Mouse (Mus musculus) embryonic facial prominence, embryonic 14.5 days (tissue): ENCODE data around the gene Mall. TPM values are rescaled to one million over a fixed set of nuclear protein-coding genes. Genes with fewer than 3 reads are reported as not detected.

Experiments
- ATAC-seq: fragments of 200-750 bp; cut with Nextera tagmentation; 2 replicates; pipeline ENCODE4 v1.8.0; 2017; ENCODE audit warnings: low read depth, moderate number of reproducible peaks, moderate TSS enrichment
- DNase-seq: peaks from one replicate; pipeline ENCODE4 v3.0.0-alpha.2; 2015; ENCODE audit warnings: low spot score
- H3K27ac ChIP-seq: fragments of 300-500 bp; sonication (generic); replicated peaks from 2 replicates; pipeline ENCODE4 v1.5.1; 2014; ENCODE audit warnings: low read depth, mild to moderate bottlenecking, low read length, moderate library complexity
- H3K27me3 ChIP-seq: fragments of 300-500 bp; sonication (generic); replicated peaks from 2 replicates; pipeline ENCODE4 v1.6.1; 2014; ENCODE audit warnings: low read length; ENCODE audit not compliant: control insufficient read depth, insufficient read depth
- H3K36me3 ChIP-seq: fragments of 300-500 bp; sonication (generic); 2 replicates; pipeline ENCODE4 v1.6.1; 2014; ENCODE audit warnings: low read length, mixed read lengths; ENCODE audit not compliant: control insufficient read depth, insufficient read depth
- H3K4me1 ChIP-seq: fragments of 300-500 bp; sonication (generic); 2 replicates; pipeline ENCODE4 v1.6.1; 2014; ENCODE audit warnings: antibody characterized with exemption, low read length; ENCODE audit not compliant: control insufficient read depth, insufficient read depth
- H3K4me2 ChIP-seq: fragments of 300-500 bp; sonication (generic); 2 replicates; pipeline ENCODE4 v1.6.1; 2014; ENCODE audit warnings: low read depth, mild to moderate bottlenecking, low read length, moderate library complexity, mixed read lengths
- H3K4me3 ChIP-seq: fragments of 300-500 bp; sonication (generic); 2 replicates; pipeline ENCODE4 v1.5.1; 2014; ENCODE audit warnings: low read depth, mild to moderate bottlenecking, low read length
- H3K9ac ChIP-seq: fragments of 300-500 bp; sonication (generic); 2 replicates; pipeline ENCODE4 v1.6.1; 2014; ENCODE audit warnings: low read depth, mild to moderate bottlenecking, low read length, moderate library complexity, mixed read lengths
- H3K9me3 ChIP-seq: fragments of 300-500 bp; sonication (generic); 2 replicates; pipeline ENCODE4 v1.6.1; 2016; ENCODE audit warnings: low read length; ENCODE audit not compliant: control insufficient read depth
- WGBS: fragments of 180-500 bp; shearing (Covaris S2); extraction: QIAGEN DNeasy Blood & Tissue Kit; methylation state at CpG from one replicate; pipeline ENCODE4 v1.1.7; 2014; 5-methylcytosine and 5-hydroxymethylcytosine counted together
- polyA plus RNA-seq: library from polyadenylated mRNA; unstranded; fragments of >200 nt; fragmentation: Nextera tagmentation; extraction: Ambion mirVana; gene quantifications from 2 replicates; pipeline ENCODE4 v1.2.1, GENCODE M21; 2014

Gene Mall
- polyA plus RNA-seq, 1 experiment from 2014 or later, result 17.8 TPM

DNA sequence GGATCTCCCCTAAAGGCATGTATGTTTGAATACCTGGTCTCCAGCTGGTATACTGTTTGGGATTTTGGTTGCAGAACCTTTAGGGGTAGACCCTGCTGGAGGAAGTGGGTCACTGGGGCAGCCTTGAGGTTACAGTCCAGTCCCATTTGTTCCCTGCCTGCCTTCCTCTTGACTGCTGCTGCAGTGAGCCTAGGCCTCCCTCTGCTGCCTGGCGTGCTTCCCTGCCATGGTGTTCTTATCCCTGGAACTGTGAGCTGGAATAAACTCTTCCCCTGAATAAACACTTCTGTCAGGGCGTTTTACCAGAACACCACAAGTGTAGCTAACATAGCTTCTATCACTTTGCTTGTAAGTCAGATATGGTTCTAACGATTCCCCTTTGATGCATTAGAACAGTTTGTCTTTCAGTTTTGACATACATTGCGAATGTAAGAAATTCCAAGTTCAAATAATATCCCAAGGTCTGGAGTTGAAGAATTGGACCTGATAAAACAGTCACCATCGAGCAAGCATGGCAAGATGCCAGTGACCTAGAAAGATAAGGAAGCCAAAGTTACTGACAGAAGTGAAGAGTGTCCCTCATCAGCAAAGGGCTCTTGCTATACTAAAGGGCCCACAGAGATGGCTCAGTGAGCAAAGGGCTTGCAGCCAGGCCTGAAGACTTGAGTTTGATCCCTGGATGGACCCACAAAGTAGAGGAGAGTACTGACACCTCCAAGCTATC lies 29.6 kb upstream of the Mall start:
- Histone ChIP-seq H3K27me3 (no peaks in the 10 kb centered on the region), H3K9ac (no peak overlapping the region), H3K4me2 (no peak overlapping the region), H3K4me3 (no peak overlapping the region), H3K27ac (no peak overlapping the region), H3K9me3 (no peaks in the 10 kb centered on the region), H3K4me1 (no peaks in the 10 kb centered on the region), H3K36me3 (peaks cover 39% of the 10 kb centered on the region)
- ATAC-seq, result no peak
- no peak for DNase-seq
- WGBS, result 88% methylated on average over 5 of the region's 5 CpGs

GRCm38 (mm10) chr2:127757171-127757570 lies 27.4 kb upstream of the Mall start:
- no peaks in the 10 kb centered on the region for H3K27me3 ChIP-seq
- H3K27ac ChIP-seq, result no peak overlapping the region
- H3K4me3 ChIP-seq, result no peak overlapping the region
- 42% methylated on average over 8 of the region's 8 CpGs for WGBS
- no peak overlapping the region for H3K9ac ChIP-seq
- no peaks in the 10 kb centered on the region for H3K9me3 ChIP-seq
- H3K4me2 ChIP-seq, result no peak overlapping the region
- H3K4me1 ChIP-seq, result no peaks in the 10 kb centered on the region
- ATAC-seq (no peak), DNase-seq (peak; percentile 22)
- H3K36me3 ChIP-seq, result peaks cover 30% of the 10 kb centered on the region; the same call in 1 of the 2 replicates

GRCm38 (mm10) chr2:127754113-127754512 lies 24.4 kb upstream of the Mall start:
- no peak for ATAC-seq
- H3K9me3 ChIP-seq, result no peaks in the 10 kb centered on the region
- no peak overlapping the region for H3K4me2 ChIP-seq
- H3K4me1 ChIP-seq, result no peaks in the 10 kb centered on the region
- H3K27me3 ChIP-seq, result no peaks in the 10 kb centered on the region
- peaks cover 15% of the 10 kb centered on the region; the same call in 1 of the 2 replicates for H3K36me3 ChIP-seq
- no peak for DNase-seq
- H3K9ac ChIP-seq, result no peak overlapping the region
- H3K27ac ChIP-seq, result no peak overlapping the region
- H3K4me3 ChIP-seq, result no peak overlapping the region
- 94% methylated on average over 4 of the region's 4 CpGs for WGBS

GRCm38 (mm10) chr2:127751849-127752610 lies 22.3 kb upstream of the Mall start:
- Histone ChIP-seq H3K27me3 (no peaks in the 10 kb centered on the region), H3K4me2 (no peak overlapping the region), H3K36me3 (0 out of 2 replicates have a peak, but pooled peaks cover 16% of the 10 kb centered on the region), H3K4me3 (no peak overlapping the region), H3K9me3 (no peaks in the 10 kb centered on the region), H3K27ac (no peak overlapping the region), H3K4me1 (no peaks in the 10 kb centered on the region), H3K9ac (no peak overlapping the region)
- no peak for ATAC-seq
- WGBS, result 70% methylated on average over 11 of the region's 11 CpGs
- no peak for DNase-seq

- no peak overlapping the region for H3K4me2 ChIP-seq
- no peaks in the 10 kb centered on the region for H3K27me3 ChIP-seq
- ATAC-seq, result no peak
- DNase-seq, result no peak
- H3K27ac ChIP-seq, result no peak overlapping the region
- 33% methylated on average over 1 of the region's 1 CpGs for WGBS
- no peak overlapping the region for H3K4me3 ChIP-seq
- H3K9me3 ChIP-seq, result no peaks in the 10 kb centered on the region
- 0 out of 2 replicates have a peak, but pooled peaks cover 8% of the 10 kb centered on the region for H3K36me3 ChIP-seq
- H3K4me1 ChIP-seq, result no peaks in the 10 kb centered on the region
- H3K9ac ChIP-seq, result no peak overlapping the region
These were observed 19.6 kb upstream of the Mall start for GRCm38 (mm10) chr2:127749376-127749775.

GRCm38 (mm10) chr2:127748316-127748715 lies 18.6 kb upstream of the Mall start:
- Histone ChIP-seq H3K4me2 (no peak overlapping the region), H3K4me3 (no peak overlapping the region), H3K36me3 (0 out of 2 replicates have a peak, but pooled peaks cover 9% of the 10 kb centered on the region), H3K9me3 (no peaks in the 10 kb centered on the region), H3K9ac (no peak overlapping the region), H3K4me1 (no peaks in the 10 kb centered on the region), H3K27ac (no peak overlapping the region), H3K27me3 (no peaks in the 10 kb centered on the region)
- peak; percentile 29 for DNase-seq
- 0 out of 2 replicates have a peak, but pooled peaks have one; percentile 47 for ATAC-seq
- WGBS, result 66% methylated on average over 7 of the region's 7 CpGs

DNA sequence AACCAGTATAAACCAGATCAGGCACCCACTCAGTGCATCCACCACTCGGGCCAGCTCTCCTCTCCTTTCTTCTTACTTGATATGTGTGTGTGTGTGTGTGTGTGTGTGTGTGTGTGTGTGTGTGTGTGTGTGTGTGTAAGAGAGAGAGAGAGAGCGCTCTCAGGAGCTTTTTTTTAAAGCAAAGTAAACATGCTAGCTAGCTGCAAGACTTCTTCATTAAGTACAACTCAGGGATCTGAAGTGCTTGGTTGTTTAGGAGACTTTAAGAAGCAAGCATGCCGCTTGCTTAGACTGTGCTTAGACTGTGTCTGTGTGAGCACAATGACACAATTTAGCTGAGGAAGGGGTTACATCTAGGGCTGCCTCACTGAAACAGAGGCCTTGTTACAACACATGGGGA lies 12.9 kb upstream of the Mall start:
- Histone ChIP-seq H3K27me3 (no peaks in the 10 kb centered on the region), H3K36me3 (peaks cover 20% of the 10 kb centered on the region; the same call in 1 of the 2 replicates), H3K27ac (no peak overlapping the region), H3K4me2 (no peak overlapping the region), H3K4me1 (no peaks in the 10 kb centered on the region), H3K9ac (no peak overlapping the region), H3K4me3 (no peak overlapping the region), H3K9me3 (no peaks in the 10 kb centered on the region)
- 73% methylated on average over 3 of the region's 3 CpGs for WGBS
- ATAC-seq (no peak), DNase-seq (no peak)

- Histone ChIP-seq H3K27ac (no peak overlapping the region), H3K4me1 (no peaks in the 10 kb centered on the region), H3K4me3 (no peak overlapping the region), H3K27me3 (no peaks in the 10 kb centered on the region), H3K9ac (no peak overlapping the region), H3K4me2 (no peak overlapping the region), H3K36me3 (peaks cover 18% of the 10 kb centered on the region; the same call in 1 of the 2 replicates), H3K9me3 (no peaks in the 10 kb centered on the region)
- WGBS, result 43% methylated on average over 9 of the region's 9 CpGs
- ATAC-seq (no peak), DNase-seq (no peak)
These were observed 11.2 kb upstream of the Mall start for GRCm38 (mm10) chr2:127740756-127741519.
